Mouse (Mus musculus) MEL (cell line): ENCODE data around the gene Bpgm. TPM values are rescaled to one million over a fixed set of nuclear protein-coding genes. Genes with fewer than 3 reads are reported as not detected.

Experiments used
- DNase-seq: peaks from one replicate; pipeline ENCODE4 v3.0.0; 2011; ENCODE audit warnings: low read depth, low spot score
- H3K27ac ChIP-seq: 2 replicates; pipeline ENCODE4 v1.5.1; 2012; ENCODE audit warnings: low read depth, mild to moderate bottlenecking, control low read depth, low read length, moderate library complexity; ENCODE audit not compliant: control insufficient read depth
- H3K27me3 ChIP-seq, 2 experiments: fragments of 150-350 bp in 1 of 2; sonication (generic) in 1 of 2; 2 replicates each; pipeline ENCODE4 v1.6.1; 2012; ENCODE audit warnings: low read length in 2 of 2, mild to moderate bottlenecking in 2 of 2, improper control_type of control experiment in 1 of 2, moderate library complexity in 1 of 2; ENCODE audit not compliant: insufficient read depth in 2 of 2, control insufficient read depth in 1 of 2
- H3K36me3 ChIP-seq, 2 experiments: 2 replicates each; pipeline ENCODE4 v1.6.1; 2012 to 2014; ENCODE audit warnings: low read length in 2 of 2, improper control_type of control experiment in 1 of 2, inconsistent platforms in 1 of 2, mild to moderate bottlenecking in 1 of 2; ENCODE audit not compliant: insufficient read depth in 2 of 2, control insufficient read depth in 1 of 2
- H3K4me1 ChIP-seq, 2 experiments: fragments of 150-350 bp in 1 of 2; sonication (generic) in 1 of 2; 2 replicates each; pipeline ENCODE4 v1.6.1; 2012; ENCODE audit warnings: low read length in 2 of 2, improper control_type of control experiment in 1 of 2, mild to moderate bottlenecking in 1 of 2; ENCODE audit not compliant: insufficient read depth in 2 of 2, control insufficient read depth in 1 of 2
- H3K4me3 ChIP-seq, 2 experiments: fragments of 150-350 bp in 1 of 2; sonication (generic) in 1 of 2; 2 replicates each; pipeline ENCODE4 v1.5.1; 2012; ENCODE audit warnings: low read depth in 2 of 2, low read length in 2 of 2, mild to moderate bottlenecking in 2 of 2, moderate library complexity in 2 of 2, control low read depth in 1 of 2, improper control_type of control experiment in 1 of 2; ENCODE audit not compliant: control insufficient read depth in 1 of 2, insufficient read depth in 1 of 2
- H3K79me2 ChIP-seq: 2 replicates; pipeline ENCODE4 v1.6.1; 2012; ENCODE audit warnings: mild to moderate bottlenecking, low read length, moderate library complexity; ENCODE audit not compliant: control insufficient read depth, poor library complexity, insufficient read depth
- H3K9ac ChIP-seq: 2 replicates; pipeline ENCODE4 v1.6.1; 2012; ENCODE audit warnings: low read depth, mild to moderate bottlenecking, control low read depth, low read length, moderate library complexity; ENCODE audit not compliant: control insufficient read depth, poor library complexity, severe bottlenecking
- H3K9me3 ChIP-seq: fragments of 150-350 bp; sonication (generic); replicated peaks from 2 replicates; pipeline ENCODE4 v1.6.1; 2012; ENCODE audit warnings: mild to moderate bottlenecking, low read length, improper control_type of control experiment, moderate library complexity; ENCODE audit not compliant: insufficient read depth
- CHD1 ChIP-seq: IDR thresholded peaks from 2 replicates; pipeline ENCODE4 v1.6.1; 2012; ENCODE audit warnings: low read depth, mild to moderate bottlenecking, inconsistent platforms, low read length, improper control_type of control experiment
- E2F4 ChIP-seq: IDR thresholded peaks from 2 replicates; pipeline ENCODE4 v1.6.1; 2011; ENCODE audit warnings: low read depth, low read length, improper control_type of control experiment, borderline replicate concordance
- EP300 ChIP-seq, 2 experiments: IDR thresholded peaks; 2 replicates each; pipeline ENCODE4 v1.6.1; 2011; ENCODE audit warnings: improper control_type of control experiment in 2 of 2, low read length in 2 of 2, low read depth in 1 of 2, mild to moderate bottlenecking in 1 of 2
- ETS1 ChIP-seq: IDR thresholded peaks from 2 replicates; pipeline ENCODE4 v1.6.1; 2012; ENCODE audit warnings: low read depth, mild to moderate bottlenecking, inconsistent platforms, low read length, improper control_type of control experiment, moderate library complexity
- GABPA ChIP-seq: IDR thresholded peaks from 2 replicates; pipeline ENCODE4 v1.6.1; 2012; ENCODE audit warnings: low read depth, mild to moderate bottlenecking, inconsistent platforms, low read length, improper control_type of control experiment, moderate library complexity
- HCFC1 ChIP-seq: IDR thresholded peaks from 2 replicates; pipeline ENCODE4 v1.6.1; 2012; ENCODE audit warnings: low read depth, mild to moderate bottlenecking, inconsistent platforms, low read length, improper control_type of control experiment, moderate library complexity
- JUND ChIP-seq: IDR thresholded peaks from 2 replicates; pipeline ENCODE4 v1.6.1; 2011; ENCODE audit warnings: low read depth, mild to moderate bottlenecking, improper control_type of control experiment, low read length
- MAFK ChIP-seq: IDR thresholded peaks from 2 replicates; pipeline ENCODE4 v1.6.1; 2011; ENCODE audit warnings: low read depth, mild to moderate bottlenecking, low read length, improper control_type of control experiment, borderline replicate concordance
- MAZ ChIP-seq: IDR thresholded peaks from 2 replicates; pipeline ENCODE4 v1.6.1; 2012; ENCODE audit warnings: low read depth, mild to moderate bottlenecking, inconsistent platforms, low read length, improper control_type of control experiment
- MEF2A ChIP-seq: IDR thresholded peaks from 2 replicates; pipeline ENCODE4 v1.6.1; 2014; ENCODE audit warnings: low read depth, mild to moderate bottlenecking, inconsistent platforms, low read length, improper control_type of control experiment; ENCODE audit not compliant: poor library complexity, insufficient replicate concordance, severe bottlenecking; ENCODE audit errors: extremely low read depth
- MXI1 ChIP-seq: IDR thresholded peaks from 2 replicates; pipeline ENCODE4 v1.6.1; 2011; ENCODE audit warnings: mild to moderate bottlenecking, low read depth, low read length, improper control_type of control experiment
- MYB ChIP-seq: IDR thresholded peaks from 2 replicates; pipeline ENCODE4 v1.6.1; 2011; ENCODE audit warnings: mild to moderate bottlenecking, low read depth, low read length, improper control_type of control experiment
- NELFE ChIP-seq: IDR thresholded peaks from 2 replicates; pipeline ENCODE4 v1.6.1; 2011; ENCODE audit warnings: low read depth, low read length, improper control_type of control experiment
- NRF1 ChIP-seq: IDR thresholded peaks from 2 replicates; pipeline ENCODE4 v1.6.1; 2014; ENCODE audit warnings: low read depth, mild to moderate bottlenecking, inconsistent platforms, low read length, improper control_type of control experiment, moderate library complexity; ENCODE audit not compliant: poor library complexity, insufficient read depth, severe bottlenecking
- POLR2A ChIP-seq, 2 experiments: IDR thresholded peaks; 2 replicates each; pipeline ENCODE4 v1.6.1; 2011 to 2012; ENCODE audit warnings: low read length in 2 of 2, mild to moderate bottlenecking in 2 of 2, control low read depth in 1 of 2, improper control_type of control experiment in 1 of 2, low read depth in 1 of 2, moderate library complexity in 1 of 2; ENCODE audit not compliant: control insufficient read depth in 1 of 2, insufficient read depth in 1 of 2, poor library complexity in 1 of 2
- POLR2AphosphoS2 ChIP-seq: IDR thresholded peaks from 2 replicates; pipeline ENCODE4 v1.6.1; 2011; ENCODE audit warnings: low read length, improper control_type of control experiment
- POLR2AphosphoS5 ChIP-seq: IDR thresholded peaks from 2 replicates; pipeline ENCODE4 v1.6.1; 2012; ENCODE audit warnings: low read depth, borderline replicate concordance, mild to moderate bottlenecking, inconsistent platforms, low read length, moderate library complexity, mixed read lengths
- RAD21 ChIP-seq: IDR thresholded peaks from 2 replicates; pipeline ENCODE4 v1.6.1; 2011; ENCODE audit warnings: mild to moderate bottlenecking, low read depth, low read length, improper control_type of control experiment
- RCOR1 ChIP-seq: IDR thresholded peaks from 2 replicates; pipeline ENCODE4 v1.6.1; 2012; ENCODE audit warnings: low read depth, mild to moderate bottlenecking, inconsistent platforms, low read length, improper control_type of control experiment
- TAL1 ChIP-seq: IDR thresholded peaks from 2 replicates; pipeline ENCODE4 v1.6.1; 2012; ENCODE audit warnings: mild to moderate bottlenecking, inconsistent platforms, low read length, moderate library complexity, mixed read lengths
- TBP ChIP-seq: IDR thresholded peaks from 2 replicates; pipeline ENCODE4 v1.8.0; 2011; ENCODE audit warnings: low read depth, low read length, improper control_type of control experiment
- TCF12 ChIP-seq: IDR thresholded peaks from 2 replicates; pipeline ENCODE4 v1.6.1; 2014; ENCODE audit warnings: low read depth, mild to moderate bottlenecking, inconsistent platforms, low read length, improper control_type of control experiment, moderate library complexity
- USF2 ChIP-seq, 2 experiments: IDR thresholded peaks; 2 replicates each; pipeline ENCODE4 v1.6.1; 2011 to 2012; ENCODE audit warnings: improper control_type of control experiment in 2 of 2, low read length in 2 of 2, borderline replicate concordance in 1 of 2, inconsistent platforms in 1 of 2, low read depth in 1 of 2, mild to moderate bottlenecking in 1 of 2; ENCODE audit not compliant: insufficient read depth in 1 of 2
- ZKSCAN1 ChIP-seq: IDR thresholded peaks from 2 replicates; pipeline ENCODE4 v1.6.1; 2012; ENCODE audit warnings: low read depth, mild to moderate bottlenecking, inconsistent platforms, low read length, improper control_type of control experiment, moderate library complexity
- ZMIZ1 ChIP-seq: IDR thresholded peaks from 2 replicates; pipeline ENCODE4 v1.6.1; 2012; ENCODE audit warnings: low read depth, mild to moderate bottlenecking, inconsistent platforms, low read length, improper control_type of control experiment, moderate library complexity
- polyA plus RNA-seq, 2 experiments: library from polyadenylated mRNA; stranded (reverse) in 1 of 2; unstranded in 1 of 2; fragments of >175 nt in 1 of 2; fragments of >200 nt in 1 of 2; gene quantifications; 2 replicates each; pipeline versions ENCODE4 v1.2.1 to v1.2.4; 2012; ENCODE audit warnings: low replicate concordance in 2 of 2, low read depth in 1 of 2; ENCODE audit not compliant: insufficient read length in 2 of 2, insufficient read depth in 1 of 2, missing spikeins in 1 of 2
- total RNA-seq: library from RNA; depleted of rRNA; stranded (reverse); fragments of 300-350 nt; gene quantifications from 2 replicates; pipeline ENCODE4 v1.2.3, GENCODE M21; 2012

Bpgm gene
- total and polyA plus RNA-seq, 3 experiments, result 11.1 to 14.1 TPM; not detected in 1

- H3K27me3 ChIP-seq, result peaks cover 9 to 13% of the 10 kb centered on the region in 2 experiments
- no peaks in the 10 kb centered on the region for H3K36me3 ChIP-seq
- 0 out of 4 replicates have a peak, but pooled peaks cover 0 to 3% of the 10 kb centered on the region in 2 experiments for H3K4me1 ChIP-seq
- no peaks in the 10 kb centered on the region for H3K9me3 ChIP-seq
- DNase-seq, result no peak
- H3K4me3 ChIP-seq, result no peak overlapping the region
- TF ChIP-seq MXI1 (no peak), MYB (no peak), POLR2A (IDR thresholded peaks at IDR 0.05; ENCODE audit: control insufficient read depth in 1 of 2, insufficient read depth in 1 of 2, low read depth in 1 of 2, low read length in 2 of 2, poor library complexity in 1 of 2) (no peak), USF2 (IDR thresholded peaks at IDR 0.05; ENCODE audit: borderline replicate concordance in 1 of 2, insufficient read depth in 1 of 2, low read depth in 1 of 2, low read length in 2 of 2) (no peak), EP300 (IDR thresholded peaks at IDR 0.05; ENCODE audit: low read depth in 1 of 2, low read length in 2 of 2) (no peak), NELFE (no peak), MAFK (no peak), GABPA (no peak)
- H3K79me2 ChIP-seq, result no peaks in the 10 kb centered on the region
- no peak overlapping the region for H3K27ac ChIP-seq
- H3K9ac ChIP-seq, result no peak overlapping the region
These were observed 15.4 kb upstream of the Bpgm start for GRCm38 (mm10) chr6:34460651-34461050.

- H3K27me3 ChIP-seq, result peaks cover 7 to 22% of the 10 kb centered on the region in 2 experiments
- no peak overlapping the region for H3K4me3 ChIP-seq
- no peak overlapping the region for H3K27ac ChIP-seq
- no peaks in the 10 kb centered on the region for H3K36me3 ChIP-seq
- 0 out of 4 replicates have a peak, but pooled peaks cover 0 to 3% of the 10 kb centered on the region in 2 experiments for H3K4me1 ChIP-seq
- DNase-seq, result no peak
- no peak overlapping the region for H3K9ac ChIP-seq
- no peaks in the 10 kb centered on the region for H3K9me3 ChIP-seq
- H3K79me2 ChIP-seq, result no peaks in the 10 kb centered on the region
- TF ChIP-seq HCFC1, result no peak
- no peak for TF ChIP-seq MAZ
- no peak for TF ChIP-seq ZKSCAN1
- TF ChIP-seq GABPA, result no peak
- TF ChIP-seq RAD21, result no peak
- no peak for TF ChIP-seq CHD1
- no peak for TF ChIP-seq JUND
- TF ChIP-seq TAL1, result no peak
- TF ChIP-seq TBP, result no peak
- TF ChIP-seq RCOR1, result no peak
- no peak for TF ChIP-seq POLR2AphosphoS5
- no peak for TF ChIP-seq MEF2A
- no peak for TF ChIP-seq ZMIZ1
- TF ChIP-seq MAFK, result no peak
- no peak for TF ChIP-seq POLR2AphosphoS2
- no peak for TF ChIP-seq USF2 (IDR thresholded peaks at IDR 0.05; ENCODE audit: borderline replicate concordance in 1 of 2, insufficient read depth in 1 of 2, low read depth in 1 of 2, low read length in 2 of 2)
- TF ChIP-seq NRF1, result no peak
- TF ChIP-seq E2F4, result no peak
- no peak for TF ChIP-seq ETS1
- TF ChIP-seq TCF12, result no peak
These were observed 12.4 kb upstream of the Bpgm start for GRCm38 (mm10) chr6:34463582-34463981.
